Mouse (Mus musculus) megakaryocyte, embryonic 14.5 days (primary cell): ENCODE measurements around the gene Inpp5d. TPM values are rescaled to one million over a fixed set of nuclear protein-coding genes. Genes with fewer than 3 reads are reported as not detected.

Source experiments
- H3K27me3 ChIP-seq: replicated peaks from 2 replicates; pipeline ENCODE3; 2012; ENCODE audit warnings: inconsistent platforms
- H3K36me3 ChIP-seq: replicated peaks from 2 replicates; pipeline ENCODE3; 2012; ENCODE audit warnings: low read length, inconsistent platforms, mixed read lengths
- H3K4me1 ChIP-seq: 2 replicates; pipeline ENCODE4 v1.6.1; 2012; ENCODE audit warnings: inconsistent platforms
- H3K4me3 ChIP-seq: replicated peaks from 2 replicates; pipeline ENCODE3; 2012; ENCODE audit warnings: moderate library complexity, mild to moderate bottlenecking, inconsistent platforms
- H3K9me3 ChIP-seq: 2 replicates; pipeline ENCODE4 v1.6.1; 2012; ENCODE audit warnings: inconsistent platforms
- FLI1 ChIP-seq: IDR thresholded peaks from 2 replicates; pipeline ENCODE4 v1.6.1; 2012; ENCODE audit warnings: low read length, inconsistent platforms, mixed read lengths
- GATA1 ChIP-seq: IDR thresholded peaks from 3 replicates; pipeline ENCODE4 v1.6.1; 2012; ENCODE audit warnings: mixed read lengths, low read length, inconsistent platforms, borderline replicate concordance
- polyA plus RNA-seq: library from polyadenylated mRNA; stranded (reverse); fragments of >175 nt; gene quantifications from 2 replicates; pipeline ENCODE4 v1.2.3, GENCODE M21; 2012; ENCODE audit warnings: low replicate concordance; ENCODE audit not compliant: insufficient read depth

The Inpp5d gene
- polyA plus RNA-seq, 1 experiment: 107 TPM

DNA sequence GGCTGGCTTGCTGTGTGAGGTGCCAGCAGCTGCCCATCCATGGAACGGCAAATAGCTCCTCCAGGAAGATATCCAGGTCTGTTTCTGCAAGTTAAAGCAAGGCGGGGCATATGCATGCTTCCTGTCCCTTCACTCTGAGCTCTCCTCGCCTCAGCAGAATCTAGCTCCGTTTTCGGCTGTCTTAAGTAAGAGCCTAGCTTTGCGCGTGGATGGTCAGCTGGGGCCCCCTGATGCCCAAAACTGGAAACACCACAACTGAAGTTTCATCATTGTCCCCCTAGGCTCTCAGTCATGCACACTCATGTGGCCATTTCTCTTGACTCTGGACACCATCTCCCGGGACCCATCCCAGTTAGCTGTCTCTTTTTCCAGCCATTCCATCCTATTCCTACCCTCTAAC is 101.3 kb downstream of the Inpp5d start:
- Histone ChIP-seq H3K4me1 (peaks cover 35% of the 10 kb centered on the region), H3K9me3 (peaks cover 8% of the 10 kb centered on the region), H3K4me3 (no peak overlapping the region), H3K27me3 (no peaks in the 10 kb centered on the region), H3K36me3 (peaks cover 98% of the 10 kb centered on the region)
- TF ChIP-seq GATA1: no peak
- TF ChIP-seq FLI1: no peak

DNA sequence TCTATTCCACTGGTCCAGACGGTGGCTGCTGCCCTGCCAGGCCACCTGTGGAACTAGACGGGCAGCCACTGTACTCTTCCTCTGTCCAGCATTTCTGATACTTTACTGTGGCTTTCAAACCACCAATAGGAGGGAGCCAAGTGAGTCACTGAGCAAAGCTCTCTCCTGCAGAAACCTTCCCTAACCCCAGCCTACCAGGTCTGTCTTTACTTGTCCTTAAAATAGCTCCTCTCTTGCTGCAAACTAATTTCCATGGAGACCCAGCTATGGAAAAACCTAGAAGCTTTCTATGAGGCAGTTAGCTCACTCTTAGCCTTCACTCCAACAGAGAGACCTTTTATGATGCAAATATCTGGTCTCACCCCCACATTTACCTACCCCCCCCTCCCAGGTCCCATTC is 102.0 kb downstream of the Inpp5d start:
- peaks cover 11% of the 10 kb centered on the region for H3K9me3 ChIP-seq
- H3K36me3 ChIP-seq: peaks cover 91% of the 10 kb centered on the region
- H3K4me1 ChIP-seq: peaks cover 41% of the 10 kb centered on the region

DNA sequence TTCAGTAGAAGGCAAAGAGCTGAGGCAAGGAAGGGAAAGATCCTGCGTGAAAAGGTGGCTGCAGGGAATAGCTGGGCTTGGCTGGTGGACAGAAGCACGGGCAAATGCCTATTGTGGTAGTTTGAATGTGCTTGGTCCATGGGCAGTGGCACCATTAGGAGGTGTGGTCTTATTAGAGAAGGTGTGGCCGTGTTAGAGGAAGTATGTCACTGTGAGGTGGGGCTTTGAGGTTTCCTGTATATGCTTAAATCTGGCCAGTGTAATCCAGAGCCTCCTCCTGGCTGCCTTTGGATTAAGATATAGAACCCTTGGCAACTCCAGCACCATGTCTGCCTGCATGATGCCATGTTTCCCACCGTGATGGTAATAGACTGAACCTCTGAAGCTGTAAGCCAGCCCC is 103.2 kb downstream of the Inpp5d start:
- Histone ChIP-seq H3K36me3 (peaks cover 78% of the 10 kb centered on the region), H3K4me1 (peaks cover 48% of the 10 kb centered on the region), H3K4me3 (no peak overlapping the region), H3K9me3 (peaks cover 11% of the 10 kb centered on the region), H3K27me3 (no peaks in the 10 kb centered on the region)
- TF ChIP-seq GATA1: no peak

More for the DNA sequence above, 102.0 kb downstream of the Inpp5d start:
- H3K27me3 ChIP-seq: no peaks in the 10 kb centered on the region
- no peak for TF ChIP-seq GATA1
- TF ChIP-seq FLI1: no peak
- no peak overlapping the region for H3K4me3 ChIP-seq

DNA sequence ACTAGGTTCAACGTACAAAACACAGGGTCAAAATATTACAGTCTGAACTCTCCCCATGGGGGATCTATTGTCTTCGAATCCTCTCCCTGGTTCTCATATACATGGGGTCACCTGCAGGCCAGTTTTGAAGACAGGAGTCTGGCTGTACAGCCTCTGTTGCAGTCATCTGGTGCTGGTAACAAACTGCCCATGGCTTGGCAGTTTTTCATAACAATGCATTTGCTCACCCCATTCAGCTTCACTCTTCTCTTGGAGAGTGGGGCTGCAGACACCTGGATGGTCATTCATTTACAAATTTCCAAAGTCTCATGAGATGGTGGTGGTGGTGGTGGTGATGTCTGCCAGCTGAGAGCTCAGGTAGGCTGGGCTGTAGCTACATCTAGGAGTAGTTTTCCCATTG is 109.0 kb downstream of the Inpp5d start:
- Histone ChIP-seq H3K4me1 (peaks cover 27% of the 10 kb centered on the region), H3K27me3 (peaks cover 3% of the 10 kb centered on the region), H3K9me3 (peaks cover 11% of the 10 kb centered on the region), H3K4me3 (no peak overlapping the region), H3K36me3 (peaks cover 22% of the 10 kb centered on the region)
- TF ChIP-seq FLI1: no peak
- TF ChIP-seq GATA1: no peak

DNA sequence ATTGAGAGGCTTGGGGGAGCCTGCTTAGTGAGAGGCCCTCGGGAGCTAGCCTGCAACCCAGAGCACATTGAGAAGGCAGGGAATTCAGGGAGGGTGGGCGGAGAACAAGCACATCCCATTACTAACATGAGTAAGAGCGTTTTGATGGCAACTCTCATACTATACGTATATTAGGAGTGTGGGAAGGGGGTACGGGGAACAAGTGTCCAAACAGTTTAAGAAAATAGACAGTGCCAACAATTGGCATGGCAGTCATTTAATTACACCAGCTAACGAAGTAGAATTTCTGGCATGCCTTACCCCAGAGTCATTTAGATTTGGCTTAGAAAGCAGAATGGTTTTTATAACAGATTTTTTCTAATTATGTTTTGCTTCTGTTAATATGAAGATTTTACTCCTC is 109.7 kb downstream of the Inpp5d start:
- H3K27me3 ChIP-seq: peaks cover 5% of the 10 kb centered on the region
- H3K9me3 ChIP-seq: peaks cover 9% of the 10 kb centered on the region
- H3K4me3 ChIP-seq: no peak overlapping the region
- H3K36me3 ChIP-seq: peaks cover 14% of the 10 kb centered on the region
- TF ChIP-seq FLI1 (no peak), GATA1 (no peak)
- H3K4me1 ChIP-seq: peaks cover 27% of the 10 kb centered on the region

DNA sequence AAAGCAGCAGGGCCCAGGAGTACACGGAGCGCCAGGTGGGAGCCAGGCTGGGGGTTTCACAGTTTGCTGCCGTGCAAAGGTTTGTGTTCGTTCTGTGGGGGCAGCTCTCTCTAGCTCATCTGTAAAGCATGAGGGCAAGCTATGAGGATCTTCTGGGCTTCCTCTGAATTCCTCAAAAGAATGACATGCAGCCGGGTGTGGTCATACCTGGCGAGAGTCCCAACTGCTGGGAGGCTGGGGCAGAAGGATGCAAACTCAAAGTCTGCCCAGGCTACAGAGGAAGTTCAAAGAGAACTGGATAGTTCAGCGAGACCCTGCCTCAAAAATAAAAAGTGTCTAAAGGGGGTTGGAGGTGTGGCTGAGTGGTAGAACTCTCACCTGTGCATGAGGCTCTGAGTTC is 110.2 kb downstream of the Inpp5d start:
- peaks cover 10% of the 10 kb centered on the region for H3K36me3 ChIP-seq
- TF ChIP-seq GATA1 (no peak), FLI1 (no peak)
- H3K9me3 ChIP-seq: peaks cover 7% of the 10 kb centered on the region
- peaks cover 5% of the 10 kb centered on the region for H3K27me3 ChIP-seq
- peaks cover 27% of the 10 kb centered on the region for H3K4me1 ChIP-seq
- no peak overlapping the region for H3K4me3 ChIP-seq

DNA sequence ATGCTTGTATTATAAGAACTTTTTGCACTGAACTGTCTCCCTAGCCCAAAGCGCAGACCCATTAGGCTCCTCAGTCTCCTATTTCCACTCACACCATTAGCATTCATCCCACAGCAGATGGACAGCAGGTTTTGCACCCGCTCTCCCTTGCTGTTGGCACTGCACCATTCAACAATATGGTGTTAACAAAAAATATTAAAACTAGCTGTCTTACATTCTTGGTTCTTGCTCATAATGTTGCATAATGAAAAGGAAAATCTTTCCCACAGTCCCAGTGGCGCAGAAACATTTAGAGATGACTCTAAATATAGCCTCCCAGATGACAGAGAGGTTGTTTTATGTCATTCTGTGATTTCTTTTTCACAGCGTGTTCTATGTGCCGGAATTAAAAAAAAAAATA is 113.1 kb downstream of the Inpp5d start:
- Histone ChIP-seq H3K9me3 (peaks cover 5% of the 10 kb centered on the region), H3K27me3 (peaks cover 10% of the 10 kb centered on the region), H3K4me1 (peaks cover 9% of the 10 kb centered on the region; the same call in 1 of the 2 replicates), H3K4me3 (no peak overlapping the region), H3K36me3 (peaks cover 2% of the 10 kb centered on the region)
- no peak for TF ChIP-seq FLI1
- no peak for TF ChIP-seq GATA1

DNA sequence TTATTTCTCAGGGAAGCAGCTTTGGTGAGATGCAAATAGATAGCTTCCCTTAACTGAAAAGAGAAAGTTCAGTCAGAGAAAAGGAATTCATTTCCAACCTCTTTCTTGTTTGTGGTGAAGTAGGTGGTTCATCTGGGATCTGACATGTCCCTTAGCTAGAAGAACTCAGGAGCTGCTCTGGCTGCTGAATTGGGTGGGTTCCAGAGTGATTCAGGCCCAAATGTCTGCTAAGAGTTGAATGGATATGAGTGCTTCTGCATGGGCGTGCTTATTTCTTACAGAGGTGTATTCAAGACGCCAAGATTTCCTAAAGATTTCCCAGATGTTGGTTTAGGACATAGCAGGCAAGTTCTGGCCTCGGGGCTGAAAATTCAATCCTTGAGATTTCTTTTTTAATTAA is 114.0 kb downstream of the Inpp5d start:
- TF ChIP-seq FLI1 (no peak), GATA1 (no peak)
- H3K4me3 ChIP-seq: no peak overlapping the region
- peaks cover 7% of the 10 kb centered on the region; the same call in 1 of the 2 replicates for H3K4me1 ChIP-seq
- H3K27me3 ChIP-seq: peaks cover 10% of the 10 kb centered on the region
- H3K36me3 ChIP-seq: peaks cover 2% of the 10 kb centered on the region
- peaks cover 10% of the 10 kb centered on the region for H3K9me3 ChIP-seq

DNA sequence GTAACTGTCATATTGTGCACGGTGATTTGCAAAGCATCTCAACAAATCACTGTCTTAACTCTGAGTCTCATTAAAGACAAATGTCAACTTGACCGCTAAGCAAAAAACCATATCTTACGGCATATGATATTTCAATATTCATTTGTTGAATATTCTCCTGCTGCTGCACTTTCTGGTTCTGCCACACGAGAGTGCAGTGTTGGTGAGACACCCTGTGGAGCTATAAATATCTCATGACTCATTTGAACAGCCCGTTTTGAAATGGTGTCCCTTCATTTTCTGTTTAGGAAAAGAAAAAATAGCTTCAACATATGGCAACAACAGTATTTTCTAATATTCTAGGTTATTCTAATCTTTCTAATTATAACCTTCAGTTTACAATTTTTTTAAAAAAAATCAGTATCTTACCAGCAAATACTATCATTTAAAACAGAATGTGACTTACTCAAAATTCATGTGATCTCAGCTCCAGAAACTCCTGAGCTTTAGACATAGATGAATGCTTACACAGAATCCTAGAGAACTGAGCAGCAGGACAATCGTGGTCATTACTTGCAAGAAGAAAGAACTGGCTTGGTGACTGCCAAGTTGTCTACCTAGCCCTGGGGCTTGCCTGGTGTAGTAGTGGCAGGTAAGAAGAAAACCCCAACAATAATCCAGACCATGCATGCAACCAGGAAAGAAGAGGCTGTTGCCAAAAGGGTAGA is 120.6 kb downstream of the Inpp5d start:
- Histone ChIP-seq H3K4me3 (no peak overlapping the region), H3K4me1 (peaks cover 16% of the 10 kb centered on the region), H3K36me3 (peaks cover 2% of the 10 kb centered on the region), H3K27me3 (peaks cover 5% of the 10 kb centered on the region), H3K9me3 (peaks cover 10% of the 10 kb centered on the region)
- TF ChIP-seq GATA1: no peak
- no peak for TF ChIP-seq FLI1

DNA sequence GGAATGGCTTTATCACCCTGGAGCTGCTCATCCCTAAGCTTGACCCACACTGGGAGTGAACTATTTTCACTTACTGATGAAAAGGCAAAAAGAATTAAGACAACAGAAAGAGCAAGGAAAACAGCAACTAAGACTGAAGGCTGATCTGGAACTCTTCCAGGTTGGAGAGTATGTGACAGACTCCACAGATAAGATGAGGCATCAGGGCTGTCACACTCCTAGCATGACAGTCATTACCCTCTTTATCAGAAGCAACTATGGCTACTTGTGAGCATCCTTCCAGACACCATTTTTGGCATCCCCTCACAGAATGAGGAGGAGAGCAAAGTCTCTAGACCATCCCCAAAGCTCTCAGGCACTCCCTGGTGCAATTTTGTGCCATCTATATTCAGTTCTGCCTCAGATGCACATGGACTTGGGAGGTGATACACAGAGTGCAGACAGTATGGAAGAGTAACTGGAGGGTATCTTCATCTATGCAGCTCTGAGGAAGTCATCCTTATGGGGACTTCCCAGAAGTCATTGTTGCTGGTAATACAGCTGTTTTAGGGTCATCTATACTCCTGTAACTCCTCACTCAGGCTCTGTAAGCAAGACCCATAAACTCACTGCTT is 129.4 kb downstream of the Inpp5d start:
- Histone ChIP-seq H3K27me3 (no peaks in the 10 kb centered on the region), H3K4me3 (no peak overlapping the region), H3K9me3 (no peaks in the 10 kb centered on the region), H3K36me3 (no peaks in the 10 kb centered on the region), H3K4me1 (peaks cover 27% of the 10 kb centered on the region)
- TF ChIP-seq GATA1 (no peak), FLI1 (no peak)

DNA sequence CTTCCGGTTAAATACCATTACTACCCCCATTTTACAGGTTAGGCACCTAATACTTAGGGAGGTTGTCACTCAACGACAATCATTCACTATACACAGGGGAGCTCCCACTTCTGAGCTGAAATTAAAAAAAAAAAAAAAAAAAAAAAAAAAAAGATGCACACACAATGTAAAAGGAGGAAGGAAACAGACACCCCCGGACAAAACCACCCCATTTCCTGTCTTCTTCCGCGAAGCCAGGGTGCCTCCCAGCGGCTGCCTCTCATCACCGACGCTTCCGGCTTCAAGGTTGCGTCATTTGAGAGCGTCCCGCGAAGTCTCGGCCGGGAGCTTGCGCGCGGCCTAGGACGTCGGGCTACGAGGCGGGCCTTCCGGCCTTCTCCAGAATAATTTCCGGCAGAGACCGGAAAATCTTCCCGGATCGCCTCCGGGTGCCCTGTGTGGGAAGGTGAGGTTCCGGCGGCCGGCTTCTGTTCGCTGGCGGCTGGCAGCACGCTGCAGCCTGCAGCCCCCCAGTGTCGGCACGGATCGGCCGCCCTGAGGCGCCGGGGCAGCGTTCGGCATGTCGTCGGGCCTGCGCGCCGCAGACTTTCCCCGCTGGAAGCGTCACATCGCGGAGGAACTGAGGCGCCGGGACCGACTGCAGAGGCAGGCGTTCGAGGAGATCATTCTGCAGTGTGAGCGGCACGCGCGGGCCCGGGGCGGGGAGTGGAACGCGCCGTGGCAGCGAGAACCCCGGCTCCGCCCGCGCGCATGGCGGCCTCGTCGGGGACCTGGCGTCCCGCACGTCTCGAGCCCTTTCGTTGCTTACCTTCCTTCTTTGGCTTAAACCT is 135.7 kb downstream of the Inpp5d start, which contains the start of gene Atg16l1:
Atg16l1 (plus strand) TSS at position 230 of the 830 bp plus-strand sequence.
- Histone ChIP-seq H3K27me3 (no peaks in the 10 kb centered on the region), H3K36me3 (peaks cover 31% of the 10 kb centered on the region), H3K4me3 (peak within 1 kb of the TSS; percentile 96), H3K4me1 (peaks cover 50% of the 10 kb centered on the region), H3K9me3 (no peaks in the 10 kb centered on the region)
- TF ChIP-seq FLI1 (peak; percentile 89), GATA1 (no peak)
